Mouse (Mus musculus) spleen, adult 2 months (tissue): ENCODE data around the gene Defb22.

Experiments used
- CTCF ChIP-seq: fragments of 200-500 bp; IDR thresholded peaks from 2 replicates; pipeline ENCODE4 v1.5.1; 2011; ENCODE audit warnings: mild to moderate bottlenecking, inconsistent platforms; ENCODE audit not compliant: insufficient read depth, insufficient read length, insufficient replicate concordance; ENCODE audit errors: extremely low read depth
- POLR2A ChIP-seq: fragments of 200-500 bp; IDR thresholded peaks from 2 replicates; pipeline ENCODE4 v1.6.1; 2011; ENCODE audit warnings: low read depth, low read length, inconsistent platforms

DNA sequence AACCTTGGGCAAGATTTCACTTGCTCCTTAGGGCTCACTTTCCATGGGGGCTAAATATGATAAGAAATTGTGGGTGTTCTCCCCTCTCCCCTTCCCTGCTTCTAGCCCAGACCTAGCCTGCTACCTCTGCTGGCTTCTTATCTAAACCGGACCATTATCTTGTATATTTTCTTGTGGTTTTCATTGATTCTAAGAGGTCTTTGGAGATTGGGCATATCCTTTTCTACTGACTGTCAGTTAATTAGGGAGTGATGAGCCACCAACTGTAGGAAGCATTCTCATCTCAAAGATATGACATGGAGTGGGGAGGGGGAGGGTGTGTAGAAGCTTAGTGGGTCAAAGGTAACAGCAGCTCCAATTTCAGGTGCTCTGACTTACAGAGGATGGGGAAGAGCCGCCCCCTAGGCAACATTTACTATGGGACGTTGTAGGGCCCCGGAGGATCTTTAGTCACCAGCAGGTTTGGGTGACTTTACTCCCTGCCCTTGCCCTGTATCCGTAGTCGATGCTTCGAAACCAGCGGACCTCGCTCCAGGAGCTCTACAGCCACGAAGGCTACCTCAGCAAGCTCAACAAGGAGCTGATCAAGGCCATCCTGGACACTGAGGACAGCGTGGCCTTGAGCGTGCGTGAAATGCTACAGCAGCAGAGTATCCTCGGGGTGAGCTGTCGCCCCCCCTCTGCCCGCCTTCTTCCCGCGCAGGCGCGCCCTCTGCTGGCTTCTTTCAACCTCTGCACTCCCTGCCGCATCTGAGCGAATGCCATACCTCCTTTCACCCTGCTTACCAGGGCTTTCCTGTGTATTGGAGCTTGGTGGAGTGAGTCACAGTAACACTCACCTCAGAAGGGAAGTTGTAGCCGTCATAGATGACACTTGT lies 52.7 kb downstream of the Defb22 start:
- TF ChIP-seq CTCF: peak; percentile 92
- no peak for TF ChIP-seq POLR2A
